19 mouse cellular contexts compared by ENCODE assay signal in the genomic region with DNA sequence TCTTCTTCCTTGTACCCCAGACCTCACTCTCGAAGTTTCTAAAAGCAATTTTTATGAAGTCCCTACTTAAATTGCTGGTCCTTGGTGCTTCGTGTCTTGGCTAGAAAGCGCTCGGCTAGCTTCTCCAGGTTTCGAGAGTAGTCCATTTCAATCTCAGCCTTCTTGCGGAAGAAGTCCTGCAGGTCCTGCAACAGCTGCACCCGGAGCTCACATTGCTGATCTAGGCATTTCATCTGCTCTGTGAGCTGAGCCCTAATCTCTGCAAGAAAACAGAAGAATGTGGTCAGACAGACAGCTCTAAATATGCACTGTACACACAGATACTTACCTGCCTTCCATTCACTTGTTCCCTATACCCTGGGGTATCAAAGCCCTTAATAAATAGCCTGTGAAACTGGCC.
"Had no signal": no experiment of that assay in that cellular context is flagged by ENCODE, and none has a peak within 500 bp of the region (broad histone marks: within the 10 kb centered on the region; RNA-seq: fewer than 3 reads in every experiment).

No protein-coding gene starts in this region.

- H3K27ac ChIP-seq: kidney, embryonic 15.5 days; liver, embryonic 13.5 days; midbrain, embryonic 10.5 days; midbrain, embryonic 13.5 days; stomach, postnatal 0 days had no signal

- H3K4me2 ChIP-seq: kidney, embryonic 15.5 days; liver, embryonic 13.5 days; midbrain, embryonic 13.5 days had no signal

- DNase-seq: kidney, adult 11 months; kidney, adult 8-10 months; kidney, postnatal 10 days; layer of hippocampus, adult 9-11 months; left cerebral cortex, postnatal 4 days; liver, embryonic 13.5 days; lung, adult 2 months; right cerebral cortex, adult 18-20 months; right cerebral cortex, postnatal 14 days; right cerebral cortex, postnatal 4 days; thymus, adult 2 months; thymus, postnatal 14 days had no signal

- ATAC-seq: lung, postnatal 0 days; midbrain, embryonic 13.5 days; midbrain, embryonic 16.5 days had no signal

- H3K9me3 ChIP-seq: kidney, embryonic 15.5 days; liver, embryonic 13.5 days; megakaryocyte, embryonic 14.5 days; midbrain, embryonic 10.5 days; midbrain, embryonic 13.5 days had no signal

- H3K36me3 ChIP-seq: kidney, embryonic 15.5 days; liver, embryonic 13.5 days; midbrain, embryonic 10.5 days; midbrain, embryonic 13.5 days had no signal

- H3K27me3 ChIP-seq: kidney, embryonic 15.5 days; liver, embryonic 13.5 days; megakaryocyte, embryonic 14.5 days; midbrain, embryonic 13.5 days had no signal

- H3K4me3 ChIP-seq: kidney, embryonic 15.5 days; liver, embryonic 13.5 days; megakaryocyte, embryonic 14.5 days; midbrain, embryonic 10.5 days; midbrain, embryonic 13.5 days had no signal

- H3K9ac ChIP-seq: kidney, embryonic 15.5 days; liver, embryonic 13.5 days; midbrain, embryonic 13.5 days had no signal
